Comparison of ENCODE assay signal across 20 mouse cellular contexts in genomic region chr9:119028226-119029195, GRCm38 (mm10). TPM values are rescaled to one million over a fixed set of nuclear protein-coding genes. Genes with fewer than 3 reads are reported as not detected.
A peak's percentile ranks its signal among the peaks of the same experiment; 100 is the strongest.
DNase-seq lines count a peak whose midpoint lies in the region; TF ChIP-seq lines count a peak whose summit lies in the region.
"Had no signal": no experiment of that assay in that cellular context is flagged by ENCODE, and none has a peak within 500 bp of the region (broad histone marks: within the 10 kb centered on the region; RNA-seq: fewer than 3 reads in every experiment).

No protein-coding gene starts in this region.

- TF ChIP-seq CTCF in layer of hippocampus, adult 2 months (conservative IDR thresholded peaks at IDR 0.05), result no peak

- peak overlapping the region; percentile 18; the same call in 1 of the 2 replicates for H3K27ac ChIP-seq in layer of hippocampus, adult 2 months
- H3K27ac ChIP-seq: embryonic facial prominence, embryonic 12.5 days; heart, embryonic 13.5 days; hindbrain, embryonic 10.5 days; hindbrain, embryonic 15.5 days; kidney, embryonic 15.5 days; neural tube, embryonic 12.5 days; stomach, embryonic 15.5 days had no signal

- H3K4me3 ChIP-seq in layer of hippocampus, adult 2 months, result no peak overlapping the region
- H3K4me3 ChIP-seq: embryonic facial prominence, embryonic 12.5 days; heart, embryonic 13.5 days; hindbrain, embryonic 10.5 days; hindbrain, embryonic 15.5 days; kidney, embryonic 15.5 days; neural tube, embryonic 12.5 days; stomach, embryonic 15.5 days had no signal

- peak; percentile 58 for DNase-seq in adrenal gland, postnatal 10 days
- no peak for DNase-seq in adrenal gland, adult 18-20 months (ENCODE audit: low spot score in 2 of 2)
- no peak for DNase-seq in layer of hippocampus, adult 2 months (ENCODE audit: low spot score in 2 of 2)
- DNase-seq in layer of hippocampus, postnatal 14 days (ENCODE audit: low spot score in 2 of 2), result no peak
- DNase-seq in ovary, postnatal 36 days (ENCODE audit: low spot score), result peak; percentile 54
- DNase-seq in ovary, postnatal 14 days (ENCODE audit: low spot score), result no peak
- DNase-seq in natural killer cell, adult 2 months (ENCODE audit: low spot score in 2 of 2), result no peak
- DNase-seq in urinary bladder, adult 2 months (ENCODE audit: low spot score), result no peak
- DNase-seq: cerebellum, adult 11-12 months; embryo, embryonic 11 days; heart, postnatal 10 days; lung, postnatal 10 days; right cerebral cortex, postnatal 25 days had no signal

RNA-seq across cellular contexts. Expression of gene Vill, which starts 24.1 kb away (rescaled TPM):
- 1 to 10 TPM; 4.8 to 5.1 TPM for total RNA-seq in adrenal gland, postnatal 10 days (2021)
- total RNA-seq in adrenal gland, adult 18-20 months (2021), result 1 to 10 TPM; 1.6 to 1.7 TPM
- under 1 TPM; 0.54 to 0.71 TPM for total RNA-seq in layer of hippocampus, adult 2 months (2021)
- under 1 TPM; 0.39 to 0.81 TPM for total RNA-seq in layer of hippocampus, postnatal 14 days (2021)
- polyA plus RNA-seq in urinary bladder, adult 2 months (2012; rRNA removed), result 25.3 and 25.4 TPM in 2 replicates

Comparison
In these comparisons a context has a peak if more than half of its experiments do, and no peak if none do; other contexts are left out.
1. DNase-seq: peak in adrenal gland, postnatal 10 days (single experiment) and ovary, postnatal 36 days (single experiment); none in adrenal gland, adult 18-20 months (0 of 2), layer of hippocampus, adult 2 months (0 of 2), layer of hippocampus, postnatal 14 days (0 of 2), ovary, postnatal 14 days (single experiment), natural killer cell, adult 2 months (0 of 2) and urinary bladder, adult 2 months (single experiment).